Mouse (Mus musculus) heart, postnatal 0 days (tissue): ENCODE measurements around the gene Gm45785.

Source experiments
- CTCF ChIP-seq: IDR thresholded peaks from 2 replicates; pipeline ENCODE4 v1.5.1; 2016; ENCODE audit warnings: antibody characterized with exemption, control low read depth, low read depth
- EP300 ChIP-seq: IDR thresholded peaks from 2 replicates; pipeline ENCODE4 v1.6.1; 2016; ENCODE audit warnings: antibody characterized with exemption, low read depth

DNA sequence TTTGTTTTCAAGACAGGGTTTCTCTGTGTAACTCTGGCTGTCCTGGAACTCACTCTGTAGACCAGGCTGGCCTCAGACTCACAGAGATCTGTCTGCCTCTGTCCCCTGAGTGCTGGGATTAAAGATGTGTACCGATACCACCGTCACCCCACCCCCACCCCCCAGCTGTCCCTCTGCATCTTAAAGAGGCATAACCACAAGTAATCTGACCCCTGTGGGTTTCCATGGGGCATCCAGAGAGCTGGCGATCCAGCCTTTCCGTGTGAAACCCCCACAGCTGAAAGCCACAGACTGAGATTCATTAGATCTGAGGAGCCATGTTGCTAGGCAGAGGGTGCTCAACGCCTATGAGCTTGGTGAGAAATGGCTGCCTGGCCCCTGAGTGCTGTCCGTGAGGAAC lies 3.9 kb upstream of the Gm45785 start:
- TF ChIP-seq CTCF (no peak), EP300 (no peak)
